Mouse (Mus musculus) activated CD4-positive, CD25-positive, alpha-beta regulatory T cell, adult 4 months (primary cell): ENCODE data around the gene Cd300e. TPM values are rescaled to one million over a fixed set of nuclear protein-coding genes. Genes with fewer than 3 reads are reported as not detected.
A peak's percentile ranks its signal among the peaks of the same experiment; 100 is the strongest.
"Not testable (repeated sequence)": the region's sequence is repeated elsewhere in the genome, so short reads cannot be mapped to it uniquely, and the experiment has no call there.

Experiments
- ATAC-seq: one replicate; pipeline ENCODE4 v1.8.0; 2017
- polyA plus RNA-seq, 2 experiments: library from polyadenylated mRNA; unstranded; fragments of 100-300 nt; shearing (Covaris generic); gene quantifications; one replicate each; pipeline ENCODE4 v1.2.1; 2017

The Cd300e gene
- polyA plus RNA-seq, 2 experiments from 2014 or later, result not detected

DNA sequence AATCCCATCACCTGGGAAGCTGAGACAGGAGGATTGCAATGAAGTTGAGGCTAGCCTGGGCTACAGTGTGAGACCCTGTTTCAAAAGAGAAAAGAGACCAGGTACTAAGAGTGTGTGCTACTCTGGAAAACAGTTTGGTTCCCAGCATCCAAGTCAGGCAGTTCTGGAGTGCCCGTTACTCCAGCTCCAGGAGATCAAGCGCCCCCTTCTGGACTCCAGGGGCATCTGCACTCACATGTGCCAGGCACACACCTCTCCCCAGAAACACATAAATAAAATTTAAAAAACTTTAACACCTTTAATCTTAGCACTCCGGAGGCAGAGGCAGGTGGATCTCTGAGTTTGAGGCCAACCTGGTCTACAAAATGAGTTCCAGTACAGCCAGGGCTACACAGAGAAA, 19.4 kb upstream of the Cd300e start:
- no peak for ATAC-seq

DNA sequence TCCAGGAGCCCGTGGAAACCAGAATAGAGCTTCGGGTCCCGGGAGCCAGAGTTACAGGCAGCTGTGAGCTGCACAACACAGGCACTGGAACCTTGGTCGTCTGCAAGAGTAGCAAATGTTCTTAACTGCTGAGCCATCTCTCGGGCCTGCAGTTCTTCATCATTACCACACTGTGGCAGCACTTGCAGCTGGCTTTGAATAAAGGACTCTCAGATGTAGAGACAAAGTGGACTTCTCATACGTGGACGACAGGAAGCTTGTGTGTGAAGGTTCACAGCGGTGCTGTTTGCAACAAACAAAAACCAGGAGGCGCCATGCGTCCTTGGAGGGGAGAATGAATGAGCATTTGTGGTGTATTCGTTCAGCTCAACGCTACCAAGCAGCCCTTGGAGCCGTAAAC, 18.9 kb upstream of the Cd300e start:
- ATAC-seq, result peak; percentile 61

DNA sequence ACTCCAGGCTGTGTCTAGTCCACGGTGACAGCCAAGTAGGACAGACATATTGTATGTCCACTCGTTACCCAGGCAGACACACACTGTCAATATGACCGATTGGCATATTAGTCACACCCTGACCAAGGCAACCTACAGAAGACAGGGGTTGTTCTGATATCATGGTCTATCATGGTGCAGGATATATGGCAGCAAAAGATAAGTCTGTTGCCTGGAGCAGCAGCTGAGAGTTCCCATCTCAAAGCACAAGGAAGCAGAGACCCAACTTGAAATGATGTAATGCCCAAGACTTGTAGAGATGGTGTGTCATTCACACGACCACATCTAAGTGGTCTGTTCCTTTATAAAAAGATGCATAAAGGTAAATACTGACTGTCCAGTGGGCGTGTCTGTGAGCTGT, 16.7 kb upstream of the Cd300e start:
- no peak for ATAC-seq

DNA sequence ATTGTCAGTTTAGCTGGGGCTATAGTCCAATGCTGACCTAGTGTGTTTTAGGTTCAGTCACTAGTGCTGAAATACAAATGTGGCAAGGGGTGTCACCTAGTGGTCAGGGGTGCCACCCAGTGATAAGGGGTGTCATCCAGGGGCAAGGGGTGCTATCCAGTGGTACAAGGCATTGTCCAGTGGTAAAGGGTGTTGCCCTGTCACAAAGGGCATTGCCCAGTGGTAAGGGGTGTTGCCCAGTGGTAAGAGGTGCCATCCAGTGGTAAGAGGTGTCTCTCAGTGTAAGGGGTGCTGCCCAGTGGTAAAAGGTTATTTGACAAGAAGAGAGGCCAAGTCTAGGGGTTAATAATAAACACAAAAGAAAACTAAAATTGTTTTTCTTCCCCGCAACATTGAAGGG, 15.5 kb upstream of the Cd300e start:
- ATAC-seq, result no peak

DNA sequence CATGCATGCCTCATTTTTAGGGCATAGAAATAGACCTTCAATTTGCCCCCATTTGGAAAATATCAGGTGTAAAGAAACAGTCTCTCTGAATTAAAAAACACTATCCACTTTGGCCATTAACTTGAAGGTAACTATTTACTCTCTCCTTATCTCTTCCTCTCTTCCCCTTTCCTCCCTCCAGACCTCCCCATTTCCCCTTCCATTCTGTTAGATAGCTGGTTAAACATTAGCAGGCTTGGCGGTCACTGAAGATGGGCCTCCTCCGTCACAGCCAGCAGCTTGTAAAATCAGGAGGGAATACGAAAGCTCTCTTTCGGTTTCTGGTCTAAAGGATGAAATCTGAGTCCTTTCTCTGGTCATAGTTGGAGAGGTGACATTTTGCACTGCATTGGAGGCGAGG, 13.9 kb upstream of the Cd300e start:
- ATAC-seq, result no peak

DNA sequence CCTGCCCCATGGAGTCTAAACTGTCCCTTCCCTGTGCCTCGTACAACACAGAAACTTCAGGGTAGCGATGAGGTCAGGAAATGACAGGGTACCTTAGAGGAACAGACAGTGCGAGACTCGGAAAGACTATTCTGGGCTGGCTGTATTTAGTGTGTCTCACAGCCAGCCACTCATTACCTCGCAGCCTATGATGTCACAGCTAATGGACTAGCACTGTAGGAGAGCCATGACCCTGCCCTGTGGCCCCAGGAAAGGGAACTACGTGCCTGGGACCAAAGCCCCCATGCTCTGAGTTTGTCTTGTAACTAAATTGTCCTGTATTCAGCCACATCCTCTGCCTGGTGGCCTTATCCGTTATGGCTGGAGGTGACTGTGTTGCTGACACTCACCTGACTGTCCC, 13.4 kb upstream of the Cd300e start:
- ATAC-seq, result no peak

DNA sequence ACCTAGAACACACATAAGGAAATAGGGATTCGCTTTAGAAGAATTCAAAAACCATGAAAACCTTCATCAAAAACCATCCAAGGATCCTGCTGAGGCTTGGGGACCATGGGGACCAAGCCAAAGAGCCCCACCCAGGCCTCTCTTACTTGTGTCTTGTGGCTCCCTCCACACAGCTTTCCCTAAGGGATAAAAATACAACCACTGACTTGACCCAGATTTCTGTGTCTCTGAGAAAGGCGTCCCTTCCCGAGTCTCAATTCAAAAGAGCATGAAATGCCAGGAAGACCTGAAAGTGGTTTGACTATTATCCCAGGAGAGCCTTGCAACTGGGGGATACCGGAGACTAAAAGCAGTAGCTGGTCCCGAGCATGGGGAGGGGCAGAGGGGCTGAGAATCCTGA, 11.0 kb upstream of the Cd300e start:
- ATAC-seq, result no peak

DNA sequence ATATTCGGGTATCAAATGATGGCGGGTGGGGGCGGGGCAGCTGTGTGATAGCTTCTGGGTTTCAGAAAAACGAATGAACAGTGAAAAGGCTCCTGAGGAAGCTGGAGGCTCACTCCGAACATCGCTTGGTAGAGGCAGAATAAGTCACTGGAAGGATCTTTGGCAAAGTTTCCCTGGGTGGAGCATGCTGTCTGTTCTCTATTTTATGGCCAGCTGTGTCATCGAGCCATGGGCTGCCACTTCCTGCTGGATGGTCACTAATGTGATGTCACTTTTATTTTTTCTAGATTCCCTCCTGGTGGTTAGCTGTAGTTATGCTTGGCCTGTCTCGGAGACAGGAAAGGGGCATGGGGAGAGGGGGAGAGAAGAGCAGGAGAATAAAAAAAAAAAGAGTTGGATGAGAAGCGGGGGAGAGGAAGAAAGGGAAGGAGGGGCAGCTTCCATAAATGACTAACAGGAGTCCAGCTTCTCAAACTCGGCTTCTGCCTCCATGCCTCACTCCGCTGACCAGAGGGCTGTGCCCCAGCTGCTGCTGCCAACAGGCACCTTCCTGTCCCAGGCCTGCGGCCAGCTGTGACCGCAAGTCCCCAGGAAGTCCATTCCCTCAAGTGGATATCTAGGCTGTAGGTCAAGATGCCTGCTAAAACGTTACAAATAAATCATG, 9.8 kb upstream of the Cd300e start:
- ATAC-seq, result no peak

DNA sequence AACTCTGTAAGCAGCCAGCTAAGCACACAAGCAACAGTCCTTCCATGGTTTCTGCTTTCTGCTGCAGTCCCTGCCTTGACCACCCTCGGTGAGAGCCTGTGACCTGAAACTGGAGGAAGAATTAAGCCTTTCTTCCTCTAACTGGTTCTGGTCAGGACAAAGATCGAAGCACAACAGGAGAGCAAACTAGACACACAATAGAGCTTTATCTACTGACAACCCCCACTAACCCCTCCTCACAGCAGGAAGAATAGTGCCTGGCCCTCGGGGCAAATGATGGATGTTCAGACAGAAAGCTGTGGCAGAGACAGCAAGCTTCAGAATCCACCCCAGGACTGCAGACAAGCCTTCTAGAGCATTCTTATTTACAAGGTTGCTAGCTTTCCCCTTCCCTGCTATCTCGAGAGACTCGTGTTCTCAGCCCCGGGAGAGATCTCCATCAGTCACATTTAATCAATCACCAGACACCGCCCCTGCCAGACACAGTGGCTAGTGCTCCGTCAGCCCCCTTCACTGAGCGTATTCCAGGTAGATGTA, 9.1 kb upstream of the Cd300e start:
- no peak for ATAC-seq

DNA sequence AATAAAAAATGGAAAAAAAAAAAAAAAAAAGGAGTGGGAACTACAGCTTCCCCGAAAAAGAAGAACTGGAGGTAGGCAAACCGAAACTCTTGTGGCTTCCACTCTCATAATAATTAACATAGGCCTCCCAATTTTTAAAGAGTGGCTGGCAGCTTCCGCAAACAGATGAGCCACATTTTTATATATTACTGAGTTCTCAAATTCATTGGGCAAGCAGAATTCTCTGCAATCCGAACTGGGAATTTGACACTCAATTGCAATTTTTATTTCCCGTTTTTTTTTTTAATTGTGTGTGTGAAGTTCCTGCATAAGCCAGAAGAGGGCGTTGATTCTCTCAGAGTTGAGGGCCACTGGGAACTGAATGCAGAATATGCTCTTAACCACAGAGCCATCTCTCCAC, 4.8 kb upstream of the Cd300e start:
- ATAC-seq, result no peak

DNA sequence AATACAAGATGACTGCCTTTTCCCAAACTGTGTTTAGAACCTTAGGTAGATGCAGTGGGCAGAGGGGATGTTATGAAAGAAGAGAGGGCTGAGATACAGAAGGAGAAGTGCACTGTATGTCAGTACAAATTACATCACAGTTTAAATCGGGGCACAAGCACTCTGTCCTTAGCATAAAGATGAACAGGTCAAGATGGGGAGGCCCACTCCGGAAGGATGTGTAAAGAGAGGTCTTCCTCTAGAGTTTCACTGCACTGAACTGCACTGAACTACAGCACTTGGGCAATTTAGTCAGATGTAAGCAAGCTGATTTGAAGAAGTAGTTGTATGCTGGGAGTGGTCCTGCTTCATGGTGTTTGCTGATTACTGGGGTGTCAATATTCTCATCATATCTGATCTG, 2.2 kb downstream of the Cd300e start:
- no peak for ATAC-seq

DNA sequence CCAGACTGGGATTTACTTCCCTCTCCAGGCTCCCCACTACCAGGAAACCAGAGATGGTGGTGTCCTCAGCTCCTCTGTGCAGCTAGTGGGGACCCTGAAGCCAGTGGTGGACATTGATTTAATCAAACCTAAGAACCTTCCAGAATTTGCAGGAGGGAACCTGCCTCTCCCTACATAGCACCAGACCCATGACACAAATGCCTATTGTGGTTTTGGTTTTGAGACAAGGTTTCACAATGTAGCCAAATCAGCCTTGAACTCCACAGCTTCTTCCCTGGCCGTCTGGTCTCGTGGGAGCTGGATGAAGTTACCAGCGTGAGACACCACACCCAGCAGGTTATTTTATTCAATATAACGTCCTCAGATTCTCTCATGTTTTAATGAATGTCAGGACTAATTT, 3.3 kb downstream of the Cd300e start:
- ATAC-seq, result no peak

DNA sequence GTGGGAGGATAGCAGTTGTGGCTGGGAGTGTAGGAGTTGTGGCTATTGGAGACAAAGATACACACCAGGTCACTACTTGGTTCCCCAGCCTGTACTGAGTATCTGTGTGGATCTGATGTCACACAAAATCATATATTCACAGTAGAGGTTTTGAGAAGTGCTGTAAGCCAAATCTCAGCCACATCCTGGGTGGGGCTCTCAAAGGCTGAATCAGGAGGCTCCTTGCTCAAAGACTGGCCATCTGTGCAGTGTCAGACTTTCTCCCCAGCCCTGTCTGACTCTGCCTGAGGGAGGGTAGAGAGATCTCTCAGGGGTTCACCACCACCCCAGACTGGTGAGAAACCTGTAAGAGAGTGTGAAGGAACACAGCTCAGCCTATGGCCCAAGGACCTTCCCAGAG, 7.4 kb downstream of the Cd300e start:
- ATAC-seq, result no peak

DNA sequence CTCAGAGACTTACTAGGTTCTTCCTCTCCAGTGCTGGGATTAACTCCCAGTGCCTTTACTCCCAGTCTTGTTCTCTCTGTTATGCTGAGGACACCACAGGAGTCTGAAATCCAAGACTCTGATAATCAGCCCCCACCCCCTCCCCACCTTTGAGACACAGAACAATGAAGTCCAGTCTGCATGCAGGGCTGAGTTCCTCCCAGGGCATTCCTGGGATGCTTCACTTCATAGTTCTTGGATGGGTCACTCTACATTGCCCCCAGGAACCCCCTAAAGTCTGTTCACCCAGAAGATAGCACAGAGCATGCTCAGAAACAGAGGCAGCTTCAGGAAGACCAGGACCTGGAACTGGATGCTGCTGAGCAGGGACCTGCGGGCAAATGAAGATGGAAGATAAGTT, 9.0 kb downstream of the Cd300e start:
- ATAC-seq, result no peak

DNA sequence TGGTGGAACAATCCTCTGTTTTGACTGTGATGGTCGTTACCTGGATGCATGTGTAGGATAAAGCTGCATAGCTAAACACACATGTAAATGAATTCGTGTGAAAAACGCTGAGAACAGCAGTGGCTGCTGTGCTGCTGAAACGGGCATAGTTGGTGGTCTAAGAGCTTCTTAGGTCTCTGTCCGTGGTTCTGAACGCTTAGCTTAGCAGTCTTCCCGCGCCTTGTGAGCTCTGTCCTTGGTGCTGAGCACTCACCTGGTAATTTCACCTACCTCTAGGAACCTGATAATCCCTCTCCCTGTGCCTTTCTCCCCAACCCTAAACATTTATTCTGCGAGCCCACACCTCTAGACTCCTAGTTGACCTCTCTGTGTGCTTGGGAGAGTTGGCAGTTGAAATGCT, 9.8 kb downstream of the Cd300e start:
- no peak for ATAC-seq

DNA sequence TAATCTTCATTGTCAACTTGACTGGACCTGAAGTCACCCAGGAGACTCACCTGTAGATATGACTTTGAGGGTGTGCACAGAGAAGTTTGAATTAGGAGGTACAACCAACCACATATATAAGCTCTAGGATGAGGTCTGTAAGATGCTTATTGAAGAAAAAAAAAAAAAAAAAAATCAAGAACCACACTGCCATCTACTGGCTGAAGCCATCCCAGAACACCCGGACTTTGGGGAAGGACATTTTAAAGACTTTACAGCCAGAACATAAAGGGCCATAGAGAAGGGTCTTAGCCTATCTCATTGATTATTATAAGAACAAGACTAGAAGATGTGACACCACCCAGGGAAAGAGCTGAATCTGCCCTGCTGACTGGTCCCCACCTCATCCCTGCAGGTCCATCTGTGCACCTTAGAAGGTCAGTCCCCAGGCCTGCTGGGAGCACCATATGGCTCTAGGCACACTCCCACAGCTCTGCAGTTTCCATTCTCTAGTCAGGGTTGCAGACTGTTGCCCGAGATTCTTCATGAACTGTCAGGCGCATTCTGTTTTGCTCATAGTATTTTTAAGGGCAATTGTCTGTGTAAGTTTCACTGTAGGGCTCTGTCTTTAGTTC, 12.6 kb downstream of the Cd300e start:
- ATAC-seq, result no peak

DNA sequence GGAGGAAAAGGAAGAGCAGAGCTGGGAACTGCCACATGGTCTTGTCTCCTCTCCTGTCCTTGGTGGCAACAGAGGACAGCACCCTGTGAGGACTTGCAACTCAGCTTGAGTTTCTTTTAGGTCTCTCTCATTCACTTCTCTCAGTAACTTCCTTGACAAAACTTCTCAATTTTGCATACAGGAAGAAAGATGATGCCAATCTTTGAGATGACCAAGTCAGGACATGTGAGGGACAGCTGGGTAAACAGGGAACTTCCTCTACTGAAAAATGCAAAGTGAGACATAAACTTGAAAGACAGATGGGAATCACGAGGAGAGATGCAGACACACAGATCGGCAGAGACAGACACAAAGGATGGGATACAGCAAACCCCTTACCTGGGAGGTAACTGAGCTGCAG, 13.7 kb downstream of the Cd300e start, which contains the start of gene Cd300ld3:
TSS of gene Cd300ld3 (minus strand) at position 151 of the 400 bp plus-strand sequence.
- no peak for ATAC-seq

DNA sequence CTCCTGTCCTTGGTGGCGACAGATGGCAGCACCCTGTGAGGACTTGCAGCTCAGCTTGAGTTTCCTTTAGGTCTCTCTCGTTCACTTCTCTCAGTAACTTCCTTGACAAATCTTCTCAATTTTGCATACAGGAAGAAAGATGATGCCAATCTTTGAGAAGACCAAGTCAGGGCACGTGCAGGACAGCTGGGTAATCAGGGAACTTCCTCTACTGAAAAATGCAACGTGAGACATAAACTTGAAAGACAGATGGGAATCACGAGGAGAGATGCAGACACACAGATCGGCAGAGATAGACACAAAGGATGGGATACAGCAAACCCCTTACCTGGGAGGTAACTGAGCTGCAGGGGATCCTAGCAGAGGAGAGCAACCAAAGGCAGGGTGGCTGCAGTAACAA, 24.3 kb downstream of the Cd300e start, which contains the start of gene Cd300ld5:
TSS of gene Cd300ld5 (minus strand) at position 101 of the 400 bp plus-strand sequence.
- not testable (repeated sequence) for ATAC-seq

DNA sequence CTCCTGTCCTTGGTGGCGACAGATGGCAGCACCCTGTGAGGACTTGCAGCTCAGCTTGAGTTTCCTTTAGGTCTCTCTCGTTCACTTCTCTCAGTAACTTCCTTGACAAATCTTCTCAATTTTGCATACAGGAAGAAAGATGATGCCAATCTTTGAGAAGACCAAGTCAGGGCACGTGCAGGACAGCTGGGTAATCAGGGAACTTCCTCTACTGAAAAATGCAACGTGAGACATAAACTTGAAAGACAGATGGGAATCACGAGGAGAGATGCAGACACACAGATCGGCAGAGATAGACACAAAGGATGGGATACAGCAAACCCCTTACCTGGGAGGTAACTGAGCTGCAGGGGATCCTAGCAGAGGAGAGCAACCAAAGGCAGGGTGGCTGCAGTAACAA, 35.1 kb downstream of the Cd300e start, which contains the start of gene Cd300ld4:
TSS of gene Cd300ld4 (minus strand) at position 101 of the 400 bp plus-strand sequence.
- ATAC-seq, result not testable (repeated sequence)

DNA sequence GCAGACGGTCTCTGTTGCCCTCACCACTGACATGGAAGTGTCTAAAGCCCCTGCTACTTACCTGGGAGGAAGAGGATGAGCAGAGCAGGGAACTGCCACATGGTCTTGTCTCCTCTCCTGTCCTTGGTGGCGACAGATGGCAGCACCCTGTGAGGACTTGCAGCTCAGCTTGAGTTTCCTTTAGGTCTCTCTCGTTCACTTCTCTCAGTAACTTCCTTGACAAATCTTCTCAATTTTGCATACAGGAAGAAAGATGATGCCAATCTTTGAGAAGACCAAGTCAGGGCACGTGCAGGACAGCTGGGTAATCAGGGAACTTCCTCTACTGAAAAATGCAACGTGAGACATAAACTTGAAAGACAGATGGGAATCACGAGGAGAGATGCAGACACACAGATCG, 45.9 kb downstream of the Cd300e start, which contains the start of gene Cd300ld2:
TSS of gene Cd300ld2 (minus strand) at position 101 of the 400 bp plus-strand sequence.
- not testable (repeated sequence) for ATAC-seq

DNA sequence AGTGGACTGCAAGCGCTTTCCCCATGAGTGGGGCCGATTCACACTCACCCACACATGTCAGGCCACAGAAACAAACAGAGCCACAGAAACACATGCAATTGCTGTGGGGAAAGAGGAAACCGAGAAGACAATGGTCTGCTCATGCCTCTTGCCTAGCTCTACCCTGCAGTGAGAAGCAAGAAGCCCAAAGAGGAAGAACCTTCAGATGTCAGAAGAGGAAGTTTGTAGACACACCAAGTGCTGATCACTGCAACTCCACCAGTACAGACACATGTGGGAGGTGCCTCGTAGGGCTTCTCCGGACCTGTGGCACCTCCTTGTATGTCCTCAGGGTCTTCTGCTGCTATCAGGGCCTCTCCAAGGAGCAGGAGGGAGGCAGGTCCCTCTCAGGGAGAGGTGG, 57.9 kb downstream of the Cd300e start:
- no peak for ATAC-seq
